Mouse (Mus musculus): Measurements from ENCODE around the gene Fam189a1.

DNA sequence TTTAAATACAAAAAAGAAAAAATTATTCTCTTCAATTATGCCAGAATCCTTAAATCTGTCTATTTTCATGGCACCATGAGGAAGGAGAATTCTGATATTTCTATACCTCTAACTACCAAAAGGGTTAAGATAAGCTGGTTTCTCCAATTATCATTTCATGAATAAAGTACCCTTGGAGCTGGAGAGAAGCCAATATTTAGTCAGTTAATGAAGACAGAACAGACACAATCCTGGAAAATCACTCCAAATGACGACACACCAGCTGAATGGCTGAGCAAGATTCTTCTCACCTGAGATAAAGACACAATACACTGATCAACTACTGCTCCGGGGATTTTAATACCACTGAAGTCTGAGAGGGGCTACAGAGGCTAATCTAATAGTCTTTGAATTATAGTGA is 150.6 kb downstream of the Fam189a1 start:
- TF ChIP-seq GATA1 (IDR thresholded peaks at IDR 0.05; ENCODE audit: low read length): no peak
- TF ChIP-seq TAL1 (IDR thresholded peaks at IDR 0.05; ENCODE audit: low read length): no peak
